Mouse (Mus musculus) inflammation-experienced regulatory T-cells, adult 6 months (primary cell): Measurements from ENCODE around the gene Cfap157. TPM values are rescaled to one million over a fixed set of nuclear protein-coding genes. Genes with fewer than 3 reads are reported as not detected.

Experiments
- ATAC-seq: one replicate; pipeline ENCODE4 v1.8.0; 2017
- polyA plus RNA-seq, 3 experiments: library from polyadenylated mRNA; unstranded; fragments of 100-300 nt; shearing (Covaris generic); gene quantifications; one replicate each; pipeline ENCODE4 v1.2.1; 2017

The Cfap157 gene
- polyA plus RNA-seq, 3 experiments from 2014 or later: 0.53 to 1.3 TPM; not detected in 1

DNA sequence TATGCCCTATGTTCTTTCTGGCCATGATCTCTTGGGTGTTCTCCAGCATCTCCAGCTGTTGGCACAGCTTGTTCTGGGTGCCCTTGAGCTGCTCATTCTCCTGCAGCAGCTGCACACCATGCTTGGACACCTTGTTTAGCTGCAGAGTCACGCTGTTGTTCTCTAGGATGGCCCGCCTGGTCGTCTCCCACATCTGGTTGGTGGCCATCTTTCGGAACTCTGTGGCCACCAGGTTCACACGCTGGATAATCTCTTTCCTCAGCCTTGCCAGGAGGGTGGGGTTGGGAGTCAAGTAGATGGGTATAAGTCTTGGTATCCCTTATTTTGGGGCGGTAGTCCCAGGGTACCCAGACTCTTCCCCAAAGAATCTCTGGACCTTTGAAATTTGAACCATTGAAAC, 4.5 kb downstream of the Cfap157 start:
- ATAC-seq: no peak

DNA sequence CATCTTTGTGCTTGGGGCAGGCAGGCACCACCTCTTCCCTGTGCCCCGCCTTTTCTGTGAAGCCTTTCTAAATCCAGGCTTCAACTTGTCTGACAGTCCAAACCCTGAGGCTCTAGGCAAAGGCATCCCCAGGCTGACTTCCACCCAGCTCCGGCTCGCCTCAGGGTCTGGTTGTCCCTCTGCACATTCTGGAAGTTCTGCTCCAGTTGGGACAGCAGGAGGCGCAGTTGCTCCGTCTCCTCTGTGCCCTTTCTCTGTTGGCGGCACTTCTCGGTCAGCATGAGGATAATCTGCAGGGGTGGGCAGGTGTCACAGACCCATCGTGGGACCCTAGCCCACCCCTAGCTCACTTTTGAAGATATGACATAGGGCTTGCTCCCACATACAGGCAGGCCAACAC, 5.1 kb downstream of the Cfap157 start:
- no peak for ATAC-seq

- no peak for ATAC-seq
Observed at GRCm38 (mm10) chr2:32778081-32778480, 6.1 kb downstream of the Cfap157 start.

- no peak for ATAC-seq
Observed at GRCm38 (mm10) chr2:32776192-32776591, 8.0 kb downstream of the Cfap157 start.

DNA sequence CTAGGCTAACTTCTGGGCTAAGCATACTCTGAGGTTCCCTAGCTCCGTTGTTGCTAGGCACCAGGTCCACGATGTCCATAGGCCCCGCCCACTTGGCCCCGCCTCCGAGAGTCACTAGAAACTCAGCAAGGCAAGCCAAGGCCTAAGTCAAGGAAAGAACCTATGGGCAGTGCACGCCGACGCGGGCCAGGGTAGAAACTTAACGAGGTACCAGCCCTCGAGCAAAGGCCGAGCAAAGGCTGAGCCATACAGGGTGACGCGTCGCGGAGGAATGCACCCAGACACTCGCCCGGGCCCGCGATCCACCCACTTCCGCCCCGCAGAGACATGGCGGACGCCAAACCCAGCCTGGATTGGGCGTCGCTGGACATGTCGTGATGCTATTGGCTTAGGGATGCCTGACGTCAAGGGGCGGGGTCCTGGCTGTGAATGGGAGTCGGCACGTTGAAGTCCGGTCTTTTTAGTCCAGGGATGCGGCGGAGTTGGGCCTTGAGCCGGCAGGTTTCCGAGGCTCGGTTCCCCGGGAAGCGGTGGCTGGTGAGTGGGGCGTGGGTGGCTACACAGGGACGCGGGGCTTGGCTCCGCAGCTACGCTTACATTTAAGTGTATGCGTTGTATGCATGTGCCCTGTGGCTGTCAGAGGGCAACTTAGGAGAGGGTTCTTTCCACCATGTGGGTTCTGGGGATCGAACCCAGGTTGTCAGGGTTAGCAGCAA, 8.7 kb downstream of the Cfap157 start, which contains the start of the genes Ttc16 and Ptrh1:
TSS of gene Ttc16 (minus strand) at position 275 of the 716 bp plus-strand sequence.
TSS of gene Ptrh1 (plus strand) at position 428 of the 716 bp plus-strand sequence.
- ATAC-seq: peak; percentile 91

DNA sequence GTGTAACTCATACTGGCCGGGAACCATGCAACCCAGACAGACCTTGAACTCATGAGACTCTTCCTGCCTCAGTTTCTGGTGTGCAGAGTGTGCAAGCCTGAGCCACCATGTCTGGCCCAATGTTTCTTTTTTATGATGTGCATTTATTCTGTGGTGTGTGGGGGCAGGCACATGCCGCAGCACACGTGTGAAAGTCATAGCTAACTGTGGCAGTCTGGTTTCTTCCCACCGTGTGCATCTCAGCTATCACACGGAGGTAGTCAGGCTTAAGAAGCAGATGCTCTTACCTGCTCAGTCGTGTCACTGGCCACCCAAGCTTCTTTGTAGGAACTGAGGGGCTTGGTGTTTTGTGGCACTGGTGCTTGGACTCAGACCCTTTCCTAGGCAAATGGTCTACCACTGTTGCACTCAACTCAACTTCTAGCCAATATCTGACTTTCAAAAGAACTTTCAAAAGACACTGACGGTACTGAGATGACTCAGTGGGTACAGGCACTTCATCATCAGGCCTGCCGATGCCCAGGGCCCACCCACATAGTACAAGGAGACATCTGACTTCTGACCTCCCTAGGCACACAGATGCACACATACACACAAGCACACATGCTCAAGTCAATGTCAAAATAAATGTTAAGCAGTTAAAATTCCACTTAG, 11.5 kb downstream of the Cfap157 start:
- no peak for ATAC-seq

- no peak for ATAC-seq
Observed at GRCm38 (mm10) chr2:32771886-32772285, 12.3 kb downstream of the Cfap157 start.

DNA sequence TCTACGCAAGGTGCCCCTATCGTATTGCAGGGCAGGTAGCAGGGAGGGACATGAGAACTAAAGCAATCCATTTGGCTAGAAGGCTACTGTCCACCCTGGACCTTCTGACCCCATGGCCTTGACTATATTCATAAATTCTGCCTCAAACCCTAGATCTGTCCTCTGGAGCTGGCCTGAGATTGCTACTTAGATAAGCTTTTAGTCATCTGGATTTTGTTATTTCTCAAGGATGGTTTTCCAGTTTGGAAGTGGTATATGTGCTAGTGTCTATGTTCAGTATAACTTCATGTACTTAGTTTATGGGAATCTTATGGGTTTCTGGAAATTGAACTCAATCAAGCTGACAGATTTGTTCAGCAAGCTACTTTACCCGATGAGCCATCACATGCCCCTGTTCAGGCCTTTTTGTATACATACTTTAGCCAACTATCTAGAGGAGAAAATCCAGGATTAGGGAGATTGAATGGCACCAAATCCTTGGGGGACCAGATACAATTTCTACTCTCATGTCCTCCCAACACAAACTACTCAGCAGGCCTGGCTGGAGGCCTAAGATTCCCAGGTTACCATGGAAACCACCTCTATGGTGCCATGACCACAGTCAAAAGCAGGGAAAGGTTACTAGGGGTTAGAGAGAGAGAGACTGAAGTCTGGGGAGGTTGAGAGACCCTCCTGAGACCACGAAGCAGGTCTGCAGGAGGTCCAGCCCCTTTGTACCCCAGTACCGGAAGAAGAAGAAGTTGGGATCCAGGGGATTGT, 14.7 kb downstream of the Cfap157 start:
- no peak for ATAC-seq

GRCm38 (mm10) chr2:32768661-32769285, 15.5 kb downstream of the Cfap157 start:
- no peak for ATAC-seq

DNA sequence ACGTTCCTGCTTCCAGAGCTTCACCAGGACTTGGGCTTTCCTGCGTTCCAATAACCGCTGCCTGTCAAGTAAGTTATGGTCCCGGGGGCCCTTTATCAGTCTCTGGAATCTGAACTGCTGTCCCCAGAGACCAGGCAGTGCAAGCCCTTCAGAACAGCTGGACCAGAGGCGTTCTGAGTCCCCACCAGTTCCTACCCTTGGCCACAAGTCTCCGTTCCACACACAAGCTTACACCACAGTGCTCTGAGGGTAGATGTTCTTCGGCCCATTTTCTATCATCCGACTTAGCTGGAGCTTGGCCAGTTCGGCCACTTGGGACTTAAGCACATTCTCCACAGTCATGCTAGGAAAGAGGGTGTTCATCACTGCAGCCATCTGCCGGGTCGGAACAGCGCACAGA, 17.0 kb downstream of the Cfap157 start:
- ATAC-seq: no peak

GRCm38 (mm10) chr2:32763353-32763752, 20.9 kb downstream of the Cfap157 start:
- no peak for ATAC-seq

- ATAC-seq: no peak
Observed at GRCm38 (mm10) chr2:32761859-32762258, 22.4 kb downstream of the Cfap157 start.

DNA sequence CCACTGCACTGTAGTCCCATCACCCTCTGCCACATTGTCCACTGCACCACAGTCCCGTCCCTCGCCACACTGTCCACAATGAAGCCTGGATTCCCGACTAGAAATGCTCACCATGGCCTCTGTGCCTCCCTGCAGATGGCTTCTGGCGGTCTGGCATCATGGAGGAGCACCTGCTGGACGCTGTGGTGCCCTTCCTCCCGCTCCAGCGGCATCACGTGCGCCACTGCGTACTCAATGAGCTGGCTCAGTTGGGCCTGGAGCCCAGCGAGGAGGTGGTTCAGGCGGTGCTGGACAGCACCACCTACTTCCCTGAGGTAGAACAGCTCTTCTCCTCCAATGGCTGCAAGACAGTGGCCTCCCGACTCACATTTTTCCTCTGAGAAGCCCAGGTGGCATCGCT, 22.9 kb downstream of the Cfap157 start:
- ATAC-seq: no peak

DNA sequence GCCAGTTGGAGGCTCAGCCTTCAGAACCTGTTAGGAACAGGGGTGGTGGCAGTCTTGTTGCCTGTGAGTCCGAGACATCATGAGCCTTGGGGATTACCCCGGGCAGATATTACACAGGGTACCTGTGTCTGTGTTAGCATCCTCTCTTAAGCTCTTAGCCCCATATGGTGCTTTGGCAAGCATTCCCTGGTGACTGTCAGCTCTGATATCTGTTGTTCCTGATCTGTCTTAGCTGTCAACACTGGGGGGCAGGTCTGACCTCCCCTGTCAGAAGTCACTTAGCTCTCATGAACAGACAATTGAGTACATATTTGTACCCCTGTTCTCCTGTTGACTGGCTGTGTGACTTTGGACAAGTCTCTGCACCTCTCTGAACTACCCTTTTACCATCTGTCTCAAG, 25.2 kb downstream of the Cfap157 start:
- ATAC-seq: no peak

DNA sequence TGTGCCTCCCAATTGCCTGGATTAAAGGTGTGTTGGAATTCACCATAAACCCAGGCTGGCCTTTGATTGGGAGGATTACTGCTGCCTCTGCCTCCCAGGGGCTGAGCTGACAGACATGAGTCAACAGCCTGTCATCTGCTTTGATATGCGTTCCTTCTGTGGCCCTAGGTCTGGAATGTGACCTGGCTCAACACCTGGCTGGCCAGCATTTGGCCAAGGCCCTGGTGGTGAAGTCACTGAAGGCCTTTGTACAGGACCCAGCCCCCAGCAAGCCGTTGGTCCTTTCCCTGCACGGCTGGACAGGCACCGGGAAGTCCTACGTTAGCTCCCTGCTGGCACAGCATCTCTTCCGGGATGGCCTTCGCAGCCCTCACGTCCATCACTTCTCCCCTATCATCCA, 25.7 kb downstream of the Cfap157 start:
- no peak for ATAC-seq

GRCm38 (mm10) chr2:32757056-32757845, 27.0 kb downstream of the Cfap157 start, which contains the start of gene Tor2a:
Gene Tor2a (plus strand): TSS chr2:32757234.
- ATAC-seq: peak; percentile 96

GRCm38 (mm10) chr2:32756674-32757055, 27.6 kb downstream of the Cfap157 start:
- no peak for ATAC-seq

GRCm38 (mm10) chr2:32752181-32752580, 32.0 kb downstream of the Cfap157 start:
- ATAC-seq: no peak

- ATAC-seq: no peak
Observed at GRCm38 (mm10) chr2:32751665-32752033, 32.6 kb downstream of the Cfap157 start.

DNA sequence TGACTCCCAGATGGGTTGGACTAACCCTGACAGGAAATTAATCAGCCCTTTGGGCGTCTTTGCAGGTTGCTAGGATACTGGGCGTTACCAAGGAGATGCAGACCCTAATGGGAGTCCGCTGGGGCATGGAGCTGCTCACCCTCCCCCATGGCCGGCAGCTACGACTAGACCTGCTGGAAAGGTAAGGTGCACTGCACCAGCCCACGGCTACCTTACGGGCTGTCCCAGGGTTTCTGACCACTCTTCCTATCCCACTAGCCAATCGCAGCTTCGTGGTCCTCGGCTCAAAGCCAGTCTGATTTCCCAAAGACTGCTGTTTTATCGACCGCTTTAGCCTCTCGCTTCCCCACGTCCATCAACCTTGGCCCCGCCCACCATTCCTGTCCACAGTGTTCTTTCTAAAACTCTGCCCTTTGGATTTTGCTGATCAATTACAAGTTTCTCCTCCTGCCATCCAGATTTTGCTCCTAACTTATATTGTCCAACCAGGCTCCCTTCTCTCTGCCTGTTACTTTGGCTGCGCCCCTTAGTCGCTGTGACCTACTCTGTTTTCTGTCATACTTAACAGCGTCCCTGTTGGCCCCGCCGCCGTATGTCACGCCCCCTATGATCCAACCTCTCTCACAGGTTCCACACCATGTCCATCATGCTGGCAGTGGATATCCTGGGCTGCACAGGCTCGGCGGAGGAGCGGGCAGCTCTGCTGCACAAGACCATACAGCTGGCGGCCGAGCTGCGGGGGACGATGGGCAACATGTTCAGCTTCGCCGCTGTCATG, 33.2 kb downstream of the Cfap157 start:
- ATAC-seq: no peak

GRCm38 (mm10) chr2:32750199-32750598, 34.0 kb downstream of the Cfap157 start:
- no peak for ATAC-seq
